Mouse (Mus musculus) megakaryocyte, embryonic 14.5 days (primary cell): ENCODE data around the gene Pgc.

ENCODE experiments used
- FLI1 ChIP-seq: IDR thresholded peaks from 2 replicates; pipeline ENCODE4 v1.6.1; 2012; ENCODE audit warnings: low read length, inconsistent platforms, mixed read lengths
- GATA1 ChIP-seq: IDR thresholded peaks from 3 replicates; pipeline ENCODE4 v1.6.1; 2012; ENCODE audit warnings: mixed read lengths, low read length, inconsistent platforms, borderline replicate concordance

DNA sequence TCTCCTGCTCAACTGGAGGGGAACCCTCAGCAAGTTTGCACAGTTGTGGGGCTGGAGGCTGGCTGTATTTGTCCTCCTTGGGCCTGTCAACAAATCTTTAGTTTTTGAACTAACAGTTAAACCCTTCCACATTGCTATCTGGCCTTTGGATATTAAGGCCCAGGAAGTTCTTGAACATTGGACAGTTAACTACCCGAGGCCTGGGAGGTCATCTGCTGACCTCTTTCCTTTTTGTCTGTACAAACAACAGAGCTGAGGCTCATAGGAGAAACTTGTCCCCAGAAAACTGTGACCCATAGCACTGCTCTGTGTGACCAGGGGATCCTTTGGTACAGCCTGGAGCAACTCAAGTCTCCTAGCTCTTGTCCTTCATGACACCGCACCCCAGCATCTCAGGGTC, 27.6 kb upstream of the Pgc start:
- no peak for TF ChIP-seq GATA1
- TF ChIP-seq FLI1, result no peak
